Mouse (Mus musculus): ENCODE results near the gene Ano4. TPM values are rescaled to one million over a fixed set of nuclear protein-coding genes. Genes with fewer than 3 reads are reported as not detected.

The Ano4 gene
- total and polyA plus RNA-seq, 3 experiments: not detected

DNA sequence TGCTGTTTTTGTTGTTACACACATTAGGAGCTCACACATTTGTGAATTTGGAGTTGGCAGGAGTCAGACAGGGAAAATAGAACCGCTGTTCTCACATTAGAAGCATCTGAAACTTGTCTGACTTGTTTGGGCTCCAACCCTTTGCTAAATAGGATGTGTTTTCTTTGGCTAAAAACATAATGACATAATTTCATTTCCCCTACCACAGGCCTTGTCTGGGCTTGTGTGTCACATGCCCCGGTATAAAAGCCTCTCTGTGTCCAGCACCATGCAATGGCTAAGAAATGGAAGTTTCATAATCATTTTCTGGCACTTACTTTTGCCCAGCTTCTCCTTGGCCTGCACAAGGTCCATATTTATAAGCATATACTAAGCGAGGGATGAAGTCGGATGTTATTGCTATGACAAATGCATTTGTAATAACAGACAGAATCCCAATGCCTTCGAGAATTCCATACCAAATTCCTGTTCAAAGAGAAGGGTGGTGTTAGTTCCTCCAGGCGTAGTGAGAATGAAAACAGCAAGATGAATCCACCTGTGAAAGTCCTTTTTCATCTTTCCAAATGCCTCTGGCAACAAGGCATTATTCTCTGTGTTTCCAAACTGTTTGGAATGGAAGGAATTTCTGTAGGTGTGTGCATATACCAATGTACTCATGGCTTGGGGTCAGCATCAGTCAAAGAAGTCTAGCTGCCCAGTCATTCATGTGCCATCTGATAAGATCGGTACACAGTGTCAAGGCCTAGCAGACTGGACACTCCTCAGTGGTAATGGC is 373.4 kb downstream of the Ano4 start:
- H3K36me3 ChIP-seq (ENCODE audit: control insufficient read depth in 1 of 2, insufficient read depth in 2 of 2, low read length in 2 of 2): no peaks in the 10 kb centered on the region
- no peaks in the 10 kb centered on the region for H3K27me3 ChIP-seq (ENCODE audit: control insufficient read depth in 1 of 2, insufficient read depth in 2 of 2, low read length in 2 of 2)
- no peak overlapping the region for H3K27ac ChIP-seq (ENCODE audit: control insufficient read depth, low read depth, low read length)
- no peaks in the 10 kb centered on the region for H3K9me3 ChIP-seq (replicated peaks; ENCODE audit: insufficient read depth, low read length)
- no peaks in the 10 kb centered on the region for H3K79me2 ChIP-seq (ENCODE audit: control insufficient read depth, insufficient read depth, low read length, poor library complexity)
- TF ChIP-seq NELFE (IDR thresholded peaks at IDR 0.05; ENCODE audit: low read depth, low read length) (no peak), KAT2A (conservative IDR thresholded peaks at IDR 0.05; ENCODE audit: low read depth, low read length) (no peak), ZNF384 (IDR thresholded peaks at IDR 0.05; ENCODE audit: low read depth, low read length) (no peak), ZKSCAN1 (IDR thresholded peaks at IDR 0.05; ENCODE audit: low read depth, low read length) (no peak), UBTF (IDR thresholded peaks at IDR 0.05; ENCODE audit: borderline replicate concordance, insufficient read depth, low read depth, low read length) (no peak), MYC (IDR thresholded peaks at IDR 0.05; ENCODE audit: low read depth, low read length) (no peak), GABPA (IDR thresholded peaks at IDR 0.05; ENCODE audit: low read depth, low read length) (no peak), HCFC1 (IDR thresholded peaks at IDR 0.05; ENCODE audit: low read depth, low read length) (no peak), BHLHE40 (IDR thresholded peaks at IDR 0.05; ENCODE audit: borderline replicate concordance, low read depth, low read length) (no peak), ELF1 (IDR thresholded peaks at IDR 0.05; ENCODE audit: low read depth, low read length) (no peak), GATA1 (IDR thresholded peaks at IDR 0.05; ENCODE audit: low read depth, low read length) (no peak)
- H3K9ac ChIP-seq (ENCODE audit: control insufficient read depth, low read depth, low read length, poor library complexity, severe bottlenecking): no peak overlapping the region
- no peak for DNase-seq (ENCODE audit: low read depth, low spot score)
- H3K4me3 ChIP-seq (ENCODE audit: control insufficient read depth in 1 of 2, insufficient read depth in 1 of 2, low read depth in 2 of 2, low read length in 2 of 2): no peak overlapping the region
- no peaks in the 10 kb centered on the region for H3K4me1 ChIP-seq (ENCODE audit: control insufficient read depth in 1 of 2, insufficient read depth in 2 of 2, low read length in 2 of 2)

DNA sequence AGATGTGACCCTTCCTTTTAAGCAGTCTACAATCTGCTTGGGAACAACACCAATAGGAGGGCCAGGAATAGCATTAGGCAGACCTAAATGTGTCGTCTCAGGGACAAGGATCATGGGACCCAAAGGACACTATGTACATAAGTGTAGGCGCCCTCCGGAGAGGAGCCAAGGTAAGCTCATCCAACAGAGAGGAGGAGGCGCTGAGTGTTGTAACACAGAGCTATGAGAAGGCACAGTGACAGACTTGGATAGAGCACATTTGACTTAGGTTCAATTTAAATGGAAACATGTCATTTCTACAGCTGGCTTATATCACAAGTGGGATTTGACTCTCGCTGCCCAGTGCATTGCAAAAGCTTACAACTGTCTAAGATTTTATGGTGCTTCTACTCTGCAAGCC is 376.0 kb downstream of the Ano4 start:
- TF ChIP-seq POLR2A (IDR thresholded peaks at IDR 0.05; ENCODE audit: control insufficient read depth in 1 of 2, insufficient read depth in 1 of 2, low read depth in 1 of 2, low read length in 2 of 2, poor library complexity in 1 of 2) (no peak), ZMIZ1 (IDR thresholded peaks at IDR 0.05; ENCODE audit: low read depth, low read length) (no peak), SMC3 (IDR thresholded peaks at IDR 0.05; ENCODE audit: low read depth, low read length) (no peak), TBP (IDR thresholded peaks at IDR 0.05; ENCODE audit: low read depth, low read length) (no peak), NELFE (IDR thresholded peaks at IDR 0.05; ENCODE audit: low read depth, low read length) (no peak), POLR2AphosphoS5 (IDR thresholded peaks at IDR 0.05; ENCODE audit: borderline replicate concordance, low read depth, low read length) (no peak), RAD21 (IDR thresholded peaks at IDR 0.05; ENCODE audit: low read depth, low read length) (no peak), ZNF384 (IDR thresholded peaks at IDR 0.05; ENCODE audit: low read depth, low read length) (no peak), KAT2A (conservative IDR thresholded peaks at IDR 0.05; ENCODE audit: low read depth, low read length) (no peak), ELF1 (IDR thresholded peaks at IDR 0.05; ENCODE audit: low read depth, low read length) (no peak), USF2 (IDR thresholded peaks at IDR 0.05; ENCODE audit: borderline replicate concordance in 1 of 2, insufficient read depth in 1 of 2, low read depth in 1 of 2, low read length in 2 of 2) (no peak), EP300 (IDR thresholded peaks at IDR 0.05; ENCODE audit: low read depth in 1 of 2, low read length in 2 of 2) (no peak), MYB (IDR thresholded peaks at IDR 0.05; ENCODE audit: low read depth, low read length) (no peak), NRF1 (IDR thresholded peaks at IDR 0.05; ENCODE audit: insufficient read depth, low read depth, low read length, poor library complexity, severe bottlenecking) (no peak), GABPA (IDR thresholded peaks at IDR 0.05; ENCODE audit: low read depth, low read length) (no peak), MAX (IDR thresholded peaks at IDR 0.05; ENCODE audit: low read length) (no peak), MEF2A (IDR thresholded peaks at IDR 0.05; ENCODE audit: extremely low read depth, insufficient replicate concordance, low read depth, low read length, poor library complexity, severe bottlenecking) (no peak), MXI1 (IDR thresholded peaks at IDR 0.05; ENCODE audit: low read depth, low read length) (no peak), CHD1 (IDR thresholded peaks at IDR 0.05; ENCODE audit: low read depth, low read length) (no peak), HCFC1 (IDR thresholded peaks at IDR 0.05; ENCODE audit: low read depth, low read length) (no peak)
- Histone ChIP-seq H3K9me3 (replicated peaks; ENCODE audit: insufficient read depth, low read length) (no peaks in the 10 kb centered on the region), H3K4me3 (ENCODE audit: control insufficient read depth in 1 of 2, insufficient read depth in 1 of 2, low read depth in 2 of 2, low read length in 2 of 2) (no peak overlapping the region), H3K79me2 (ENCODE audit: control insufficient read depth, insufficient read depth, low read length, poor library complexity) (no peaks in the 10 kb centered on the region), H3K36me3 (ENCODE audit: control insufficient read depth in 1 of 2, insufficient read depth in 2 of 2, low read length in 2 of 2) (no peaks in the 10 kb centered on the region), H3K27me3 (ENCODE audit: control insufficient read depth in 1 of 2, insufficient read depth in 2 of 2, low read length in 2 of 2) (no peaks in the 10 kb centered on the region), H3K27ac (ENCODE audit: control insufficient read depth, low read depth, low read length) (no peak overlapping the region), H3K9ac (ENCODE audit: control insufficient read depth, low read depth, low read length, poor library complexity, severe bottlenecking) (no peak overlapping the region), H3K4me1 (ENCODE audit: control insufficient read depth in 1 of 2, insufficient read depth in 2 of 2, low read length in 2 of 2) (no peaks in the 10 kb centered on the region)
- DNase-seq (ENCODE audit: low read depth, low spot score): no peak
